Mouse (Mus musculus) 416B (cell line): ENCODE results near the gene Gpd2.

Experiments used
- DNase-seq: peaks from one replicate; pipeline ENCODE4 v3.0.0; 2011; ENCODE audit warnings: low read depth

Gene Gpd2

GRCm38 (mm10) chr2:57387816-57388215 lies 150.4 kb downstream of the Gpd2 start:
- DNase-seq, result no peak

GRCm38 (mm10) chr2:57395071-57395470 lies 157.6 kb downstream of the Gpd2 start:
- no peak for DNase-seq

GRCm38 (mm10) chr2:57396061-57396460 lies 158.6 kb downstream of the Gpd2 start:
- DNase-seq, result no peak

GRCm38 (mm10) chr2:57397727-57398126 lies 160.3 kb downstream of the Gpd2 start:
- DNase-seq, result no peak

- DNase-seq, result peak; percentile 62
These were observed 170.1 kb downstream of the Gpd2 start for GRCm38 (mm10) chr2:57407414-57408019.

GRCm38 (mm10) chr2:57408413-57408812 lies 171.0 kb downstream of the Gpd2 start:
- DNase-seq, result no peak

GRCm38 (mm10) chr2:57411551-57411950 lies 174.1 kb downstream of the Gpd2 start:
- DNase-seq, result no peak

- DNase-seq, result no peak
These were observed 177.2 kb downstream of the Gpd2 start for GRCm38 (mm10) chr2:57414550-57415160.

- DNase-seq, result no peak
These were observed 179.3 kb downstream of the Gpd2 start for GRCm38 (mm10) chr2:57416711-57417110.
